Mouse (Mus musculus) ES-Bruce4 (cell line): ENCODE measurements at regions not wholly inside any gene's neighbourhood (a gene's known extent, or its start where the extent isn't known, plus 50 kb on each side); places are given as distances from the start of the nearest gene placed in this dataset.

Source experiments
- H3K27ac ChIP-seq: 2 replicates; pipeline ENCODE4 v1.5.1; 2012; ENCODE audit warnings: low read length, inconsistent platforms; ENCODE audit not compliant: insufficient read depth
- H3K27me3 ChIP-seq: 2 replicates; pipeline ENCODE4 v1.6.1; 2012; ENCODE audit warnings: mild to moderate bottlenecking, low read length, inconsistent platforms; ENCODE audit not compliant: control insufficient read depth, poor library complexity, insufficient read depth, severe bottlenecking
- H3K36me3 ChIP-seq: 2 replicates; pipeline ENCODE4 v1.6.1; 2012; ENCODE audit warnings: inconsistent platforms, mild to moderate bottlenecking, low read length, moderate library complexity; ENCODE audit not compliant: control insufficient read depth, poor library complexity, insufficient read depth, severe bottlenecking
- H3K4me1 ChIP-seq: one replicate; pipeline ENCODE4 v1.8.1; 2011; ENCODE audit warnings: low read length; ENCODE audit not compliant: control insufficient read depth, insufficient read depth
- H3K4me3 ChIP-seq: 2 replicates; pipeline ENCODE4 v1.5.1; 2011; ENCODE audit warnings: low read depth, mild to moderate bottlenecking, low read length
- H3K9ac ChIP-seq: 2 replicates; pipeline ENCODE4 v1.6.1; 2012; ENCODE audit warnings: low read depth, mild to moderate bottlenecking, inconsistent platforms; ENCODE audit not compliant: poor library complexity, severe bottlenecking
- H3K9me3 ChIP-seq: replicated peaks from 2 replicates; pipeline ENCODE4 v1.6.1; 2012; ENCODE audit warnings: mild to moderate bottlenecking, low read length, inconsistent platforms; ENCODE audit not compliant: control insufficient read depth, poor library complexity, insufficient read depth, severe bottlenecking
- CTCF ChIP-seq: IDR thresholded peaks from one replicate; pipeline ENCODE4 v1.8.1; 2011; ENCODE audit warnings: low read depth, low read length
- EP300 ChIP-seq: IDR thresholded peaks from 2 replicates; pipeline ENCODE4 v1.6.1; 2011; ENCODE audit warnings: low read depth, low read length; ENCODE audit not compliant: insufficient read depth
- POLR2A ChIP-seq: IDR thresholded peaks from one replicate; pipeline ENCODE4 v1.8.1; 2011; ENCODE audit warnings: low read length; ENCODE audit not compliant: insufficient read depth

DNA sequence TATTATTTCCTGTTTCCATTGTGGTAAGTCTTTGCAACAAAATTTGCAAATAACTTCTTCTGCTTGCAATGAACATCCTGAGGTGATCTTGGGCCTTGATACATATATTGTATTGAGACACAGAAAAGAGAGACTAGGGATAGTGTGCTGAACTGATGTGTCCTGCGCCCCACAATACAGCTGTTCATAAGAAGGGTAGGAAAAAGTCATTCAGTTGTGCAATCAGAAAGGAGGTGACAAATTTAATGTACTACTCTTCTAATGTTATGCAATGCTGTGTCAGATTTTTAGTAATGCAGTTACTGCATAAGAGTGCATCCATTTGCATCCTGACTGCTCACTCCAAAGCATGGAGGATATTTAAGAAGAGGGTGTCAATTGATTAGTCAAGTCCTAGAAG lies 543.5 kb downstream of the Flrt2 start:
- Histone ChIP-seq H3K9me3 (no peaks in the 10 kb centered on the region), H3K4me3 (no peak overlapping the region), H3K36me3 (no peaks in the 10 kb centered on the region), H3K4me1 (no peaks in the 10 kb centered on the region), H3K9ac (no peak overlapping the region), H3K27me3 (no peaks in the 10 kb centered on the region), H3K27ac (no peak overlapping the region)
- TF ChIP-seq POLR2A: no peak
- no peak for TF ChIP-seq EP300
- no peak for TF ChIP-seq CTCF

DNA sequence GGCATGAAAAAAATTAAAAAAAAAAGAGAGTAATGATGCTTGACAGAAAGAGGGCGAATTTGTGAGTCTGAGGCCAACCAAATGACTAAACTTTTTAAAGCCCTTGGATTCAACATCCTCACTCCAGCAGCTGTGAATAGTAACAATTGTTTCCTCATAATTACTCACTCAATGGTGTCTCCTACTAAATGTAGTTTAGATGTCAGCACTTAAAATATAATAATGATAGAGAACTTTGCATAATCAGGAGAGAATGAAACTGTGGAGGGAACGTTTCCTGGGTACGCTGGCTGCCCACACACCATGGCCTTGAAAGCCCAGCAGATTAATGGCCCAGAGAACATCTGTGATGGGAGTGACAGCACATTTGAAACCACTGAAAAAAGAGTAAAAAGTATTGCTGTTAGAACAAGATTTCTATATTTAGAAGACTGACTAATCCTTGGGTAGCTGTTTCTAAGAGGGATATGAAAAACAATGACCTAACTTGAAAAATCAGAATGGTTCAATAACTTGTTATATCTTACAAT lies 544.0 kb downstream of the Flrt2 start:
- Histone ChIP-seq H3K9me3 (no peaks in the 10 kb centered on the region), H3K4me3 (no peak overlapping the region), H3K36me3 (no peaks in the 10 kb centered on the region), H3K9ac (no peak overlapping the region), H3K27ac (no peak overlapping the region), H3K4me1 (no peaks in the 10 kb centered on the region), H3K27me3 (no peaks in the 10 kb centered on the region)
- TF ChIP-seq EP300 (no peak), POLR2A (no peak), CTCF (no peak)

DNA sequence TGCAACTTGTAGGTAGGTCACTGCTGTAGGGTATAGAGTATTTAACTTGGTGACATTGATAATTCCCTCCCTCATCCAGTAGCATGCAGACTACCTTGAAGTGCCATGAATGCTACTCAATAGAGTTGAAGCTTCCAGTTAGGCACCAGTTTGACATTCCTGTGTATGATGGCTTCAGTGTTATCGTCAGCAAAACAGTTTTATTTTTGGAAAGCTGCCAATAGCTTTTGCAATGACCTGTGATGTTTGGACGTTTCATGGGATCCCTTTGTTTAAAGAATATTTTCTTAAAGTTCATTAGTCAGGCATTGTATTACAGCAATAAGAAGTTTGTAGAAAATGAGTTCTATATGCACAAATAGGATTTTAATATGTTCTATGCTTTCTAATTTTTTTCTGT lies 547.6 kb downstream of the Flrt2 start:
- Histone ChIP-seq H3K27ac (no peak overlapping the region), H3K9ac (no peak overlapping the region), H3K4me1 (no peaks in the 10 kb centered on the region), H3K9me3 (no peaks in the 10 kb centered on the region), H3K4me3 (no peak overlapping the region), H3K36me3 (no peaks in the 10 kb centered on the region), H3K27me3 (no peaks in the 10 kb centered on the region)
- TF ChIP-seq POLR2A (no peak), CTCF (no peak)

DNA sequence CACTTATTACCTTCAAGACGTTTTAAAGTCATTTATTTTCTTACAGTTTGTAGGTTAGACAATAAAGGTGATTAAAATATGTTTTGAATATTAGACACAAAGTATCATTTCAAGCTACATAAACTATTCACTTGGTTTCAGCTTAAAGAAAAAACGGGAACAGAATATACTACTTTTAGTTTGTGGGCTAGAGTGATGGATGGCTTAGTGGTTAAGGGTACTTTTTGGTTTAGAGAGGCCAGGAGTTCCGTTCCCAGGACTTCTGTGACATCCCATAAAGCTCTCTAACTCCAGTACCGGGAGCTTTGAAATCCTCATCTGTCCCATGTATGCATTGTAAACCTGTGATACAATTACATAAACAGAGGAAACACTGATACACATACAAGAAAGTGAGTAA lies 570.0 kb downstream of the Flrt2 start:
- no peak for TF ChIP-seq POLR2A
- TF ChIP-seq CTCF: no peak
- TF ChIP-seq EP300: no peak
- H3K4me3 ChIP-seq: no peak overlapping the region
- no peaks in the 10 kb centered on the region for H3K27me3 ChIP-seq
- no peaks in the 10 kb centered on the region for H3K9me3 ChIP-seq
- no peaks in the 10 kb centered on the region for H3K4me1 ChIP-seq
- no peaks in the 10 kb centered on the region for H3K36me3 ChIP-seq
- no peak overlapping the region for H3K27ac ChIP-seq
- no peak overlapping the region for H3K9ac ChIP-seq

GRCm38 (mm10) chr12:96275894-96276293 lies 583.9 kb downstream of the Flrt2 start:
- Histone ChIP-seq H3K27me3 (no peaks in the 10 kb centered on the region), H3K36me3 (no peaks in the 10 kb centered on the region), H3K4me1 (no peaks in the 10 kb centered on the region), H3K9me3 (no peaks in the 10 kb centered on the region), H3K4me3 (no peak overlapping the region), H3K9ac (no peak overlapping the region), H3K27ac (no peak overlapping the region)
- TF ChIP-seq POLR2A (no peak), CTCF (no peak), EP300 (no peak)

- H3K27ac ChIP-seq: no peak overlapping the region
- H3K4me1 ChIP-seq: no peaks in the 10 kb centered on the region
- H3K36me3 ChIP-seq: no peaks in the 10 kb centered on the region
- H3K9ac ChIP-seq: no peak overlapping the region
- H3K27me3 ChIP-seq: no peaks in the 10 kb centered on the region
- no peaks in the 10 kb centered on the region for H3K9me3 ChIP-seq
- H3K4me3 ChIP-seq: no peak overlapping the region
- TF ChIP-seq CTCF (peak; percentile 57), EP300 (no peak)
Observed at GRCm38 (mm10) chr12:96311137-96311536, 619.1 kb downstream of the Flrt2 start.
